Mouse (Mus musculus) skeletal muscle tissue, postnatal 0 days (tissue): ENCODE data around the gene Rsph14. TPM values are rescaled to one million over a fixed set of nuclear protein-coding genes. Genes with fewer than 3 reads are reported as not detected.

Experiments used
- polyA plus RNA-seq: library from polyadenylated mRNA; unstranded; fragments of >200 nt; fragmentation: Nextera tagmentation; extraction: Ambion mirVana; gene quantifications from 2 replicates; pipeline ENCODE4 v1.2.1, GENCODE M21; 2015

Rsph14 gene
- not detected in 2 replicates for polyA plus RNA-seq

GRCm38 (mm10) chr10:75032395-75032794 is at the start of gene Rsph14:
Gene Rsph14 (minus strand): TSS chr10:75032586.

GRCm38 (mm10) chr10:75060217-75060842 is 27.9 kb upstream of the Rsph14 start, which contains the start of gene Bcr:
Gene Bcr (plus strand): TSS chr10:75060592.

GRCm38 (mm10) chr10:75036883-75037379 is 4.5 kb upstream of the Rsph14 start, which contains the start of gene Rab36:
Gene Rab36 (plus strand): TSS chr10:75037058.

GRCm38 (mm10) chr10:74966850-74967451 is 65.4 kb downstream of the Rsph14 start, which contains the start of gene Gnaz:
Gene Gnaz (plus strand): TSS chr10:74967177.

Other genes starting within 250 kb of the Rsph14 start
- gene Gnaz, start 65.4 kb downstream of the Rsph14 start, polyA plus RNA-seq: 0.50 and 0.79 TPM in 2 replicates
- 1.4 and 2.1 TPM in 2 replicates for gene Rab36, start 4.5 kb upstream of the Rsph14 start, polyA plus RNA-seq
- 2.1 and 3.1 TPM in 2 replicates for gene Bcr, start 28.0 kb upstream of the Rsph14 start, polyA plus RNA-seq
- gene Specc1l, start 179.5 kb upstream of the Rsph14 start, polyA plus RNA-seq: 10.0 and 11.5 TPM in 2 replicates